Mouse (Mus musculus) midbrain, embryonic 10.5 days (tissue): ENCODE measurements around the gene Wfikkn2. TPM values are rescaled to one million over a fixed set of nuclear protein-coding genes. Genes with fewer than 3 reads are reported as not detected.

Experiments
- DNase-seq: peaks from one replicate; pipeline ENCODE4 v3.0.0-alpha.2; 2017; ENCODE audit warnings: low spot score
- H3K27ac ChIP-seq: fragments of 300-500 bp; sonication (generic); replicated peaks from 2 replicates; pipeline ENCODE4 v1.5.1; 2016; ENCODE audit warnings: mild to moderate bottlenecking
- H3K27me3 ChIP-seq: fragments of 300-500 bp; sonication (generic); 2 replicates; pipeline ENCODE4 v1.6.1; 2016; ENCODE audit warnings: low read depth, mild to moderate bottlenecking; ENCODE audit not compliant: poor library complexity, severe bottlenecking
- H3K36me3 ChIP-seq: fragments of 300-500 bp; sonication (generic); 2 replicates; pipeline ENCODE4 v1.6.1; 2016; ENCODE audit warnings: mild to moderate bottlenecking, moderate library complexity
- H3K4me1 ChIP-seq: fragments of 300-500 bp; sonication (generic); 2 replicates; pipeline ENCODE4 v1.6.1; 2016
- H3K4me3 ChIP-seq: fragments of 300-500 bp; sonication (generic); 2 replicates; pipeline ENCODE4 v1.5.1; 2016; ENCODE audit warnings: mild to moderate bottlenecking, moderate library complexity
- H3K9me3 ChIP-seq: fragments of 300-500 bp; sonication (generic); replicated peaks from 2 replicates; pipeline ENCODE4 v1.6.1; 2016; ENCODE audit warnings: mild to moderate bottlenecking
- WGBS: fragments of 180-500 bp; shearing (Covaris S2); methylation state at CpG from one replicate; pipeline ENCODE4 v1.1.7; 2016; 5-methylcytosine and 5-hydroxymethylcytosine counted together
- polyA plus RNA-seq: library from polyadenylated mRNA; unstranded; fragments of >200 nt; fragmentation: Nextera tagmentation; extraction: Ambion mirVana; gene quantifications from 2 replicates; pipeline ENCODE4 v1.2.1, GENCODE M21; 2016

The Wfikkn2 gene
- 0.27 and 0.99 TPM in 2 replicates for polyA plus RNA-seq

DNA sequence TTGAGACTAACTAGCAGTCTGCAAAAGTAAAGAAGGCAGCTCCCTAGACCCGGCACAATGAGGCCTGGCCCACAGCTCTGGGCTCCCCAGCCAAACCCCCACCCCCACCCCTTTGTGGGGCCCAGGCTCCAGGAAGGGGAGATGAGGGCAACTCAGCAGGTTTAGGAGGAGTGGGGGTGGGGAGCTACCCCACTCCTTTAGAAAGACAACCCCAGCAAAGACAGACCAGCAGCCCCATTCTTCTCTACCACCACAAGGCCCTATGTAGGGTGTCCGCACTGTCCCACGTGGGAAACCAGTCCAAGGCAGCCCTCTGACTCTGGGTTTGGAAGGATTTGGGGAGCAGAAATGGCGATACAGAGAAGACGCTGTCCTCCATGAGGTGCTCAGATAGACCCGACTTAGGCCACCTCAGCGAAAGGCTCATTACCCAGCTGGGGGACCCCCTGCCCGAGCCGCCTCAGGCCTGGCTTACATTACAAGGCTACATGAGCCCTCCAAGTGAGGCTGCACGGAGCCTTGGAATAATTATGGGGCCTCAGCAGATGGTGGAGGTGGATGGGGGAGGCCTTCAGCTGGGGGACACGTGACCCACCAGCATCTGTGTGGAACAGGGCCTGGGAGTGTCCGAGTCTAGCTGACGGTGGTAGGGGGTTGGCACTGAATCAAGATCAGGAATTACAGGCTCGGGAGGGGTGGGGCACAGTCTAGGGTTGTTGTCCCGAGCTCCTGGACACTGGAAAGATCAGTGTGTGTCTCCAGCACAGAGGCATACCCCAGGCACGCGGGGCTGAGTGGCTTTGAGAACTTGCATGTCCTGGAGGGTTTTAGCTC lies at the start of gene Wfikkn2:
TSS of gene Wfikkn2 (minus strand) at position 51 of the 834 bp plus-strand sequence.
- Histone ChIP-seq H3K27ac (peak within 1 kb of the TSS; percentile 71), H3K27me3 (peaks cover 42% of the 10 kb centered on the region), H3K36me3 (no peaks in the 10 kb centered on the region), H3K9me3 (no peaks in the 10 kb centered on the region), H3K4me3 (no peak within 1 kb of the TSS), H3K4me1 (peaks cover 42% of the 10 kb centered on the region)
- DNase-seq, result peak; percentile 40
- WGBS, result 64% methylated on average over 17 of the region's 17 CpGs

GRCm38 (mm10) chr11:94294996-94295845 lies 49.4 kb upstream of the Wfikkn2 start:
- DNase-seq, result no peak
- H3K36me3 ChIP-seq, result peaks cover 100% of the 10 kb centered on the region

DNA sequence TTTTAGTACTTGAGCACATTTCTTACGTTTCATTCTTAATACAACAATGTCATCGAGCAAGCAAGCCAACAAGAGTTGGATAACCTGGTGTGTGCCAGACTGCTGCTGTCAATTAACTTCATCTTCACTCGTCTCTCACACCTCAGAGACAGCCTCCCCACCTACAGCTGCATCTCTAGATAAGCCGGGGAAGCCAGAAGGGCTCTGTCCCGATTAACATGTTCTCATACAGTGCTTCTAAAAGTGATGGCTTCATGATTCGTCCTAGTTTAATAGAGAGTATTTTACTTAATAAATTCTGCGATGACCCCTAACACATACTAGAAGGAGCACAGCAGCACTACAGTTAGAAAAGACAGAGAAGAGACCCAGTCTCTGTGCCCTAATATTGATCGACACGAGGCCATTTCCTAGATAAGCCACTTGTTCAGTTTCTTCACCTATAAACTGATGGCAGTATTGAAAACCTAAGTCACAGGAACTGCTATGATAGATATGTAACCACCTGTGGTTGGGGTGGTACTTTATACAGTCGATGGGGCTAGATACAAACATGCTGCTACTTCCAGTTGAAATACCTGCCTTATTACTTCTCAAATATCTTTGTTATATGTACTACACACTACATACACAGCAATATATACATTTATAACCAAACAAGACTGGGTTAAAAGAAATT lies 44.4 kb upstream of the Wfikkn2 start:
- no peaks in the 10 kb centered on the region for H3K9me3 ChIP-seq
- no peaks in the 10 kb centered on the region for H3K27me3 ChIP-seq
- no peak overlapping the region for H3K4me3 ChIP-seq
- 93% methylated on average over 10 of the region's 10 CpGs for WGBS
- H3K4me1 ChIP-seq, result no peaks in the 10 kb centered on the region
- peaks cover 100% of the 10 kb centered on the region for H3K36me3 ChIP-seq
- no peak for DNase-seq
- H3K27ac ChIP-seq, result no peak overlapping the region

More at GRCm38 (mm10) chr11:94294996-94295845, 49.4 kb upstream of the Wfikkn2 start:
- 90% methylated on average over 9 of the region's 9 CpGs for WGBS
- Histone ChIP-seq H3K4me1 (no peaks in the 10 kb centered on the region), H3K27ac (no peak overlapping the region), H3K9me3 (no peaks in the 10 kb centered on the region), H3K27me3 (no peaks in the 10 kb centered on the region), H3K4me3 (no peak overlapping the region)

DNA sequence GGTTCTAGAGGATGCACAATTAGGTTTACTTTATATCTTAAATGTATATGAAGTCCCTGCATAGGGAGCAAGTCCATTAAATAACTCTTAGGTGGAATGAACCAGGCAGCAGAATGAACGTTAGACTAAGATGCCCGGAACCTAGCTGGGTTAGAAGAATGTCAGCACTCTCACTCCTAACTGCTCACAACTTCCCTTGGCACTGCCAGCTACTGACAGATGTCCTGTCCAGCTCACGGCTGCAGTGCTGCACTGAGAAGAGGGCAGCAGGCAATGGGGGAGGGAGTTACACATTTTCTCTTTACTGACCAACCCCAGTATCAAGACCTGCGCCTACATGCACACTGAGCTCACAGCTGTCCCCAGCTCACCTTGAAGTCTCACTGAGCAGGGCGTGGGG lies 41.3 kb upstream of the Wfikkn2 start:
- 91% methylated on average over 5 of the region's 5 CpGs for whole genome bisulfite sequencing
- DNase-seq, result no peak
- Histone ChIP-seq H3K36me3 (peaks cover 90% of the 10 kb centered on the region), H3K4me1 (no peaks in the 10 kb centered on the region), H3K27me3 (no peaks in the 10 kb centered on the region), H3K4me3 (no peak overlapping the region), H3K27ac (no peak overlapping the region), H3K9me3 (no peaks in the 10 kb centered on the region)

GRCm38 (mm10) chr11:94285886-94286574 lies 40.2 kb upstream of the Wfikkn2 start:
- no peak overlapping the region for H3K4me3 ChIP-seq
- H3K36me3 ChIP-seq, result peaks cover 79% of the 10 kb centered on the region
- H3K27ac ChIP-seq, result no peak overlapping the region
- H3K27me3 ChIP-seq, result no peaks in the 10 kb centered on the region
- no peaks in the 10 kb centered on the region for H3K9me3 ChIP-seq
- no peak for DNase-seq
- 94% methylated on average over 11 of the region's 11 CpGs for WGBS
- H3K4me1 ChIP-seq, result no peaks in the 10 kb centered on the region

DNA sequence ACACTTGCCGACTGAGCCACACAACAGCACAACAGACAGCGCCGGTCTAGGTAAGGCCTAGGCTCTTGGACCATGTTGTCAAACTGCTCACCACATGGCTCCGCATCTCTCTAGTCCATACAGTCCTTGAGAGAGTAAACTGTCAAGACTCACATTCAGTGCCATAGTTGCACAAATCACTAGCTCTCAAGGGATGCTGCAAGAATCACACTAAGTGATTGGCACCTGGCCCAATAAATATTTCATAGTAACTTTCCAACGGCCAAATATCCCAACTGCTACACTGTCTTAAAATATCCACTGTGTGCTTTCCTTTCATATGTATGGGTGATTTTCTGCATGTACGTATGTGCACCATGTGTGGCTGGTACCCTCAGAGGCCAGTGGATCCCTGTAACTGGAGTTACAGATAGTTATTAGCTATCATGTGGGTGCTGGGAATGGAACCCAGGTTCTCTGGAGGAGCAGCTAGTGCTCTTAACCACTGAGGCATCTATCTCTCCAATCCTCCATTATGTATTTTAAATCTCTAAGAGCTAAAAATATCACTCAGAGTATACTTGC lies 37.8 kb upstream of the Wfikkn2 start:
- Histone ChIP-seq H3K27ac (no peak overlapping the region), H3K9me3 (no peaks in the 10 kb centered on the region), H3K27me3 (no peaks in the 10 kb centered on the region), H3K4me1 (peaks cover 5% of the 10 kb centered on the region; the same call in 1 of the 2 replicates), H3K4me3 (no peak overlapping the region), H3K36me3 (peaks cover 55% of the 10 kb centered on the region)
- WGBS, result 94% methylated on average over 6 of the region's 6 CpGs
- DNase-seq, result no peak

DNA sequence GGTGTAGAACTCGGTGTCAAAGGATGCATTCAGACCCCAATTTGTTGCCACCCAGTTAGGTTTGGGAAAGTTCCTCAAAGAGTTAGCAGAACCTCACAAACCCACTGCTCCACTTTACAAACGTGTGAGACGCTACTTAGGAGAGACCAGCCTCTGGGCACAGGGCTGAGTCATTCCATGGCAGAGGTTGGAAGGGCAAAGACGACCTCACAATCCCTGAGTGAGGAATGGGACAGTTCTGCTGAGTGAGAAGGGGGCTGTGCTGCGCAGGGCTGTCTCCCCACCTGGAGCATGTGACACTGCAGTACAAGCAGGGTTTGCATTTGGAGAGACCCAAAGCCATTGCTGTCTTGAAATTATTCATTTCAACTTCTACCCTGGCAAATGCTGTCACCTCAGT lies 36.5 kb upstream of the Wfikkn2 start:
- 71% methylated on average over 5 of the region's 5 CpGs for WGBS
- no peak for DNase-seq
- no peak overlapping the region for H3K27ac ChIP-seq
- no peak overlapping the region for H3K4me3 ChIP-seq
- H3K27me3 ChIP-seq, result no peaks in the 10 kb centered on the region
- H3K4me1 ChIP-seq, result peaks cover 8% of the 10 kb centered on the region
- peaks cover 42% of the 10 kb centered on the region for H3K36me3 ChIP-seq
- H3K9me3 ChIP-seq, result no peaks in the 10 kb centered on the region

- H3K27me3 ChIP-seq, result no peaks in the 10 kb centered on the region
- 88% methylated on average over 11 of the region's 11 CpGs for WGBS
- no peak within 1 kb of the TSS for H3K4me3 ChIP-seq
- H3K4me1 ChIP-seq, result peaks cover 16% of the 10 kb centered on the region
- H3K9me3 ChIP-seq, result no peaks in the 10 kb centered on the region
- no peak within 1 kb of the TSS for H3K27ac ChIP-seq
- no peak for DNase-seq
- H3K36me3 ChIP-seq, result peaks cover 34% of the 10 kb centered on the region
These were observed 35.7 kb upstream of the Wfikkn2 start, which contains the start of gene Gm21885 for GRCm38 (mm10) chr11:94281199-94282181. Gene Gm21885 (plus strand): TSS chr11:94281873.

DNA sequence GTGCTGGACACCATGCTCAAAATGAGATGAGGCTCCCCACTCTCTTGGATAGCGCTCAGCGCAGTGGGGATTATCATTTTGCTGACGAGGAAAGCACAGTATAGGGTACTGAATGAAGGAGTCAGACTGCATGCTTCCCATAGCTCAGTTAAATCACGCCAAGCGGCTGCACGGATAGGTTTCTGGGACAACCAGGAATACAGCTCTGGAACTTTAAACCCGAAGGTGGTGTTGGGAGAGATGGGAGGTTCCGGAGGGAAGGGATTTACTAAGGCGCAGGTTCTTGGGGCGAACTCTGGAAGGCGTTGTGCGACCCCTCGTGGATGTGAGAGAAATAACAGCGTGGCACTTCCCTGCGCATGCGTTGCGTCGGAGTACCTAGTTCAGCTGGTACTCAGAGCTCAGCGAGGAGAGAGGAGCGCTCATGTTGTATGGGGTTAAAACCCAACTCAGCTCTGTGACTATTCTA lies 31.1 kb upstream of the Wfikkn2 start:
- peaks cover 3% of the 10 kb centered on the region; the same call in 1 of the 2 replicates for H3K27me3 ChIP-seq
- no peaks in the 10 kb centered on the region for H3K36me3 ChIP-seq
- H3K4me1 ChIP-seq, result peaks cover 21% of the 10 kb centered on the region
- peak overlapping the region; percentile 41 for H3K4me3 ChIP-seq
- no peaks in the 10 kb centered on the region for H3K9me3 ChIP-seq
- WGBS, result 7% methylated on average over 20 of the region's 20 CpGs
- DNase-seq, result peak; percentile 86
- H3K27ac ChIP-seq, result peak overlapping the region; percentile 73

DNA sequence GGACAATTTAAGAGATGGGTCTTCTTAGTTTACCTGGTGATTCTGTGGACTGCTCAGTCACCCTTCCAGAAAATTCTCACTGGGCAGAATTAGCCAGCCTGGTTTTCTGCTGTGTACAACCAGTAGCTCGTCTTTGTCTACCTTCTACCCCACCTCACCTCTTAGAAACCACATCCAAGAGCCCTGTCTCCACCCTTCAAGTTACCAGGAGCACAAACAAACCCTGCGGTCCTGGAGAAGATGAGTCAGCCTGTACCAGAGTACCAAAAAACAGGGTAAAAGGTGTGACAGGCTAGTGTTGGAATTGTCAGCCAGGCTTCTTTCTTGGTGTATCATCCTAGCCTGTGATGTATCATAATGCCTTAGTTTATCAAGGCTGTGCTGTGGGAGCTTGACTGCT lies 29.9 kb upstream of the Wfikkn2 start:
- Histone ChIP-seq H3K27ac (no peak overlapping the region), H3K4me1 (peaks cover 21% of the 10 kb centered on the region), H3K27me3 (peaks cover 3% of the 10 kb centered on the region; the same call in 1 of the 2 replicates), H3K36me3 (no peaks in the 10 kb centered on the region), H3K9me3 (no peaks in the 10 kb centered on the region), H3K4me3 (no peak overlapping the region)
- 79% methylated on average over 2 of the region's 2 CpGs for WGBS
- no peak for DNase-seq

GRCm38 (mm10) chr11:94275226-94275625 lies 29.4 kb upstream of the Wfikkn2 start:
- Histone ChIP-seq H3K27ac (no peak overlapping the region), H3K36me3 (no peaks in the 10 kb centered on the region), H3K9me3 (no peaks in the 10 kb centered on the region), H3K27me3 (peaks cover 3% of the 10 kb centered on the region; the same call in 1 of the 2 replicates), H3K4me3 (no peak overlapping the region), H3K4me1 (peaks cover 18% of the 10 kb centered on the region)
- DNase-seq, result no peak
- 89% methylated on average over 7 of the region's 7 CpGs for WGBS
